Mouse (Mus musculus) c-Kit-positive CD71-positive TER-119-negative erythroid progenitor cells, embryonic 14.5 days (primary cell): Measurements from ENCODE around the gene Chrm4.

Source experiments
- DNase-seq: peaks from one replicate; pipeline ENCODE4 v3.0.0-alpha.2; 2013; ENCODE audit warnings: low read depth

Gene Chrm4

DNA sequence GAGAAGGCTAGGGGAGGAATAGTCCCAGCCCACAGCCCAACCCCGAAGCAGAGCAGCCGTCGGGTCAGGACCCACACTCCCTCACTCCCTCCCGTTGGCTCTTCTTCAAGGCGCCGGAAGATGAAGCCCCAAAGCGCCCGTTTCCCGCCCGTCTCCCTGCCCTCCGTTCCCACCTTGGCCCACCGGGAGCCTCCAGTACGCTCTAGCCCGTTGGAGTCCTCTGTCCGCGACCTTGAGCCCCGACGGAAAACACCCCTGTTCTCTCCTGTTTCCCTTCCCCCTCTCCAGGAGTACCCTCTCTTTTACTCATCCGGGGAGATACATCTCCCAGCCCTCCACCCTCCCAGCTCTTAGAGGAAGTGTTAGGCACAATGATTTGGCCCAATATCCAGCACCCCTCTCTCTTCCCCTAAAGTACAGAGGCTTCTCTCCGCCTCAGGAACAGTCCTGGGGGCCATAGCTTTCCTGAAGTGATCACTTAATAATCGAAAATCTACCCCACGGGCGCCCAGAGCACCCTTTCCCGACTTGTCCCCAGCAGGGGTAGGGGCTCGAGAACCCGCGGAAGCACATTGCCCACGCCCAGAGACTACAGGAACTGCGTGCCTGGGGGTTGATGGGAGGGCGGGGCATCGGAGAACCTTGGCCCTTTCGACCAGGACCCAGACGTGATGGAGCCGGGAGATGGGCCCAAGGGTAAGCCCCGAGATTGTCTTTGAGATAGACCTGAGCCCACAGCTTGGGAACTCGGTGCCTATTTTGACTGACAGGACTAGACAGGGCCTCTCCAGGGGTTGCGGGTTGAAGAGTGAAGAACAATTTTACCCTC, 4.2 kb upstream of the Chrm4 start:
- DNase-seq = no peak

- DNase-seq = peak; percentile 56
Observed at GRCm38 (mm10) chr2:91923415-91924337, 3.4 kb upstream of the Chrm4 start.

- no peak for DNase-seq
Observed at GRCm38 (mm10) chr2:91924726-91925125, 2.3 kb upstream of the Chrm4 start.

DNA sequence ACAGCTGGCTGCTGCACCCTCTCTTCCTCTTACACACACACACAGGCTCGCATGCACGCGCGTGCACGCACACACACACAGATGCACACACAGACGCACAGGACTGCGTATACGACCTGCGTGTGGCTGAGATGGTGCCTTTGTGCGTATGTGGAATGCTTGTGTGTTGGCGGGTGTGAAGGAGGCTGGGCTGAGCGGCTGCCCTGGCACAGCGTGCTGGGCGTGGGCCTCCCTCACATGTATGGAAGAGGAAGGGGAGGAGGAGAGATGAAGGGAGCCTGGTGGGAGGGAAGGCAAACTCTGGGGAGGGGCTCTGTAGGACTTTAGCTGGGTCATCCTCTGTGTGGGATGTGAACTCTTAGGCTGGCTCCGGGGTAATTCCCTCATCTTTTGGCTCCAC, 1.6 kb upstream of the Chrm4 start:
- no peak for DNase-seq

- DNase-seq = peak; percentile 80
Observed at GRCm38 (mm10) chr2:91927826-91928533, 931 bp downstream of the Chrm4 start.

- no peak for DNase-seq
Observed at GRCm38 (mm10) chr2:91928534-91929350, 1.7 kb downstream of the Chrm4 start.

GRCm38 (mm10) chr2:91929455-91929854, 2.4 kb downstream of the Chrm4 start:
- no peak for DNase-seq

GRCm38 (mm10) chr2:91929936-91930335, 2.9 kb downstream of the Chrm4 start:
- DNase-seq = peak; percentile 57

GRCm38 (mm10) chr2:91930761-91931291, 3.8 kb downstream of the Chrm4 start:
- no peak for DNase-seq

DNA sequence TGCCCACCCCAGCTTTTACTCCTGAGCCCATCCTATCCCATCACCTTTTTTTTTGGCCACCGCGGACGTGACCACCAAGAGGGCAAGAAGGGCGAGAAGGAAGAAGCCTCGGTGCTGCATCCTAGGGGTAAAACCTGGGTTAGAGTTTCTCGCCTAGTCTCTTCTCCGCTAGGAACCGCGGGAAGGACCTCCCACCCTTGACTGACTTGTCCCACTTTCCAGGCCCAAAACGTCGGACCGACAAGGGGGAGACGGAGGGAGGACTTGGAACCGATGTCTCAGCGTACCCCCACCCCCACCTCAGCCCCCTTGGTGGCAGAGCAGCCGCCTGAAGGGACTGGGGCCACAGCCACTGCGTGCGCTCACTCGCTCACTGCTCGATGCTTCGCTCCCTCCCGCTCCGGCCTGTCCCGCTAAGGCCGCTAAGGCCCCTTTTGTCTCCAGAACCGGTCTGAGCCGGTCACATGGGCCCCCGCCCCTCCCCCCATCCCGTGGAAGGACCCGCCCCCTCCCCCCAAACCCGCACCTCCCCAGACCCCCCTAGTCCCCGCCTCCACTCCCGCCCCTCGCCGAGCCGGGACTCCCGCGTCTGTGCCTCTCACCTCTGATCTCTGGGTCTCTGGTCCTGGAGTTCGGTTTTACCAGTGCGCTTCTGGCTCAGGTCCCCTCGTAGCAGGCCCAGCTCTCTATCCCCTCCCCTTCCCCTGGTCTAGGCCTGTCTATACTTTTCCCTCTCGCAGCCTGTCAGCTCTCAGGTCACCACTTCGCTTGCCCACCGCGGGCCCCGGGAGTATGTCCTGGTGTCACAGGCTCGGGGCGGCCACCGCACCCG, 4.5 kb downstream of the Chrm4 start:
- DNase-seq = no peak

- no peak for DNase-seq
Observed at GRCm38 (mm10) chr2:91932160-91932711, 5.2 kb downstream of the Chrm4 start, which contains the start of gene Mdk. TSS of gene Mdk (minus strand) at chr2:91932297.

- DNase-seq = no peak
Observed at GRCm38 (mm10) chr2:91932737-91933350, 5.8 kb downstream of the Chrm4 start.

DNA sequence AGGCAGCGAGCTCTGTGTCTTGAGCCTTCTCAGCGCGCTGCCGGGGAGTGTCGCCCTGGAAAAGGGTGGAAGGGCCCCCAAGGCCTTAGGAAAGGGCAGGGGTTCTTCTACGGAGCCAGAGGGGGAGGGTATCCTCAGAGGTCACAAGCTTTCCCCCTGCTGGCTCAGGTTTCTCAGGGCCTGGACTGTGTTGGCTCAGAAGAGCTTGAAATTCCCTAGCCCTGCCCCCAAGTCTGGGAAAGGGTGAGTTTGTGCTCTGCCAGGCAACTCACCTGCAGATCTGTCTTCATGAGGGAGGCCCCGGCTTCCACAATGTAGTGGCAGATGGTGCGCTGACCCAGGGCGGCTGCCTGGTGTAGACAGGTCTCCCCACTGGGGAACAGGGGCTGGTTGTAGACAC, 6.4 kb downstream of the Chrm4 start:
- no peak for DNase-seq

DNA sequence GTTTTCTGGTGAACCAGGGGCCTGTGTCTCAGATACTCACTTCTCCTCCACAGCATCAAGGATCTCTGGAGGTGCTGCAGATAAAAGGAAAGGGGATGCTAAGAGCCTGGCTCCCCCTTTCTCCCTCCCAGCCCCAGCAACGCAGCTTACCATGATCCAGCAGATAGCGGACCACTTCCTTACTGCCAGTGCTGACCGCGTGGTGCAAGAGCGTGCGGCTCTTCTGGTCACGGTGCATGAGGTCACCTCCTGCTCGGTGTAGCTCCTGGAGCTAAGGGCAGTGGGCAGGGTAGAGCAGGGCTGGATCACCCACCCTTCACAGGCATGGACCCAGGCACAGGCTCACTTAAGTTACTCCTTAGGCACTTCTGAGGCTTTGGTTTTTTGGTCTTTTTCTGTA, 7.0 kb downstream of the Chrm4 start:
- no peak for DNase-seq

GRCm38 (mm10) chr2:91934826-91935525, 7.9 kb downstream of the Chrm4 start:
- DNase-seq = no peak

GRCm38 (mm10) chr2:91936154-91936553, 9.1 kb downstream of the Chrm4 start:
- no peak for DNase-seq

DNA sequence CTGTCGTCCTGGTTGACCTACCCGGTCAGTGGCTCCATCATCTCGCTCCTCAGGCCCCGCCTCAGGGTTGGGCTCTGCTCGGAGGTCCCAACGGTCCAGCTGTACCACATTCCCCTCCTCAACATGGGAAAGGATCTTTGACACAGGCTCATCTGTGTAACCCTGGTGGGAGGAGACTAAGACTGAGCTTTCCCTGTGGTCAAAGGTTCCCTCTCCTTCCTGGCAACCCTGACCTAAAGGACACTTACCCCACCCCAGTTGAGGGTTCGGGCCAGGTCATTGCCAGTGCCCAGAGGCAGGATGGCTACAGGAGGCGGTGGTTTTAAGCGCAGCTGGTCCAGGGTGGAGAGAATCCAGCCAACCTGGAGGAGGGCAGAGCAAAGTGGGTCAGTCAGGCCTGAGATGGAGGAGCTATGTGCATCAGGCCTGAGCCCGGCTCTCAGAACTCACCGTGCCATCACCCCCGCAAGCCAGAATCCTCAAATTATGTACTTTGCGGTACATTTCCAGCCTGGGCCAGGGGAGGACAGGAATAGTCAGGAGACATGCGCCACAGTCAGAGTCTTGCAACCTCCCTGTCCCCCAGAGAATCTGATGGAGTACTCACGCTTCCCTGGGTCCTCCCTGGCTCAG, 12.4 kb downstream of the Chrm4 start:
- no peak for DNase-seq

DNA sequence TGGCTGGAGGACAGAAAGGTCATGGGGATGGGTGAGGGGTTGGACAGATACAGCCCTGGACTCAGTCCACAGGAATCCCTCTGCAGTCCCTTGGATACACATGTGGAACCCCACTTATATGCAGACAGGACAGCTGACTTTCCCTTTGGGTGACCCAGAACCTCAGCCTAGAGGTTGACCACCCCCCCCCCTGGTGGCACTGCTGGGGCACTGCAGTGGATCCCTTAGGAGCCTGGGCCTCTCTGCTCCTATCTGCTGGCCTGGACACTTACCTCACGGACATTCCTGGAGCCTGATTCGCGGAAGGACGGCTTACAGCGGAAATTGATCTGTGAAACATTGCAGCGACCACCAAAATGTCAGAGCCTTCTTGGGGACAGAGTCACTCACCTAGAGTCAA, 15.3 kb downstream of the Chrm4 start:
- DNase-seq = no peak
